Comparison of ENCODE assay signal across 18 mouse cellular contexts in the genomic region with DNA sequence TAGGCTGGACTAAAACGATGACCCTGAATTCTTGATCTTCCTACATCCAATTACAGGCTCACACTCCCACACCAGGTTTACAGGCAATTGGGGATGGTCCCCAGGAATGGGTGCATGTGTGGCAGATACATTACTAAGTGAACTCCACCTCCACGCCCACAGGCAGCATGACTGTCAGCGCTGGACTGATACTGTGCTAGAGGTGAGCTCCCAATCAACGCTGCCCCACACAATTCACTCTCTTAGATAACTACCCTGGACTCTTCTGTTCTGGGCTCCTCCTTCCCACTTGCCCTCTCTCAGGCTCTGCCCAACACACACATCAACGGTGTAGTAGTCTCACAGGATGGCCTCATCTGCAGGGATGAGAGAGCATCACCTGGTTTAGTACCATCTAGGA.
"Had no signal": no experiment of that assay in that cellular context is flagged by ENCODE, and none has a peak within 500 bp of the region (broad histone marks: within the 10 kb centered on the region; RNA-seq: fewer than 3 reads in every experiment).

No protein-coding gene starts in this region.

- DNase-seq: kidney, adult 18-20 months; kidney, adult 9 months; kidney, postnatal 14 days; kidney, postnatal 4 days; layer of hippocampus, adult 9-11 months; layer of hippocampus, postnatal 36 days; lung, adult 18-20 months; lung, postnatal 10 days; lung, postnatal 36 days; midbrain, embryonic 14.5 days; thymus, adult 2 months; thymus, postnatal 14 days; thymus, postnatal 4 days had no signal

- H3K36me3 ChIP-seq: lung, embryonic 15.5 days had no signal

- H3K9ac ChIP-seq: lung, embryonic 15.5 days had no signal

- H3K4me3 ChIP-seq: left cerebral cortex, adult 2 months; lung, embryonic 15.5 days; megakaryocyte, embryonic 14.5 days had no signal

- H3K4me2 ChIP-seq: lung, embryonic 15.5 days; midbrain, embryonic 11.5 days had no signal

- H3K27ac ChIP-seq: left cerebral cortex, adult 2 months; lung, embryonic 15.5 days; stomach, postnatal 0 days had no signal

- H3K27me3 ChIP-seq: lung, embryonic 15.5 days; megakaryocyte, embryonic 14.5 days had no signal

- H3K9me3 ChIP-seq: lung, embryonic 15.5 days; megakaryocyte, embryonic 14.5 days had no signal
